Mouse (Mus musculus): Measurements from ENCODE around the gene Marveld1. TPM values are rescaled to one million over a fixed set of nuclear protein-coding genes. Genes with fewer than 3 reads are reported as not detected.
A peak's percentile ranks its signal among the peaks of the same experiment; 100 is the strongest.

The Marveld1 gene
- total RNA-seq, 2 experiments from 2014 or later = 8.0 to 10.6 TPM

- H3K27ac ChIP-seq = peak overlapping the region; percentile 96
- intact Hi-C loops (cut with DNase I) = loop anchor here (2.0 kb wide), 2 partner anchors 17 to 37 kb away; partner anchors contain the start of gene Pi4k2a
- H3K4me3 ChIP-seq = peak overlapping the region; percentile 70
- no peak for DNase-seq (ENCODE audit: extremely low spot score in 1 of 2, low spot score in 2 of 2)
- no peak for TF ChIP-seq CTCF (IDR thresholded peaks at IDR 0.05)
Observed at GRCm38 (mm10) chr19:42128052-42128740, 19.0 kb upstream of the Marveld1 start.

DNA sequence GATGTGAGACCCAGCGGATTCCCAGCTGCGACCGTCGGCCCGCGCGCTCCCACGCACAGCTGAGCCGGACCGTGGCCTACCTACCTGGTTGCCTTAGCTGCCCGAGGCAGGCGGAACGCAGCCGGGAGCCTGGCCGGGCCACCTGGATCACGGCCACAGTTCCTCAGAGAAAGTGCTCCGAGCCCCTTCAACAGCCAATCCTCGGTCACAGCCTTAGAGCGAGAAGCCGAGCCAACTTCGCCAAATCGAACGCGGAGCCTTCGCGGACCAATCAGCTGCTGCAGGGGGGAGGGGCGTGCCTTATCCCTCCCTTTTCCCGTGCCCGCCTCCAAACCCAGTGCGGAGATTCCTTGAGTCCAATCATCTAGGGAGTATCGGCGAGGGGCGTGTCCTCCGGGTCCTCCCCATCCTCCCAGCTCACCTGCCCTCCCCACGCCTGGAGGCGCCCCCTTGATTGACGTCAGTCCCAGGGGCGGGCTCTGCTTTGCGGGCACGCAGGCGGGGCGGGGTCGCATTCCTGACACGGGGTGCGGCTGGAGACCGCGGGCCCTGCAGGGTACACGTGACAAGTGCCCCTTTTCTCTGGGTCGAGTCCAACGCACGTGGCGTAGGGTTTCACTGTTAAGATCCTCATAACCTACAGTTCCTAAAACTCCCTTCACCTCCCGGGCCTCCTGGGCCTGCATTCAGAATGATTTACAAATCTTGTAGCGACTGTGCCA is 18.3 kb upstream of the Marveld1 start, which contains the start of gene Avpi1:
Gene Avpi1 (minus strand): TSS at position 273 of the 722 bp plus-strand sequence.
- intact Hi-C loops (cut with DNase I) = loop anchor here (2.0 kb wide), 2 partner anchors 16 to 38 kb away; partner anchors contain the start of gene Pi4k2a
- DNase-seq (ENCODE audit: extremely low spot score in 1 of 2, low spot score in 2 of 2) = peak; percentile 95 to 98
- H3K27ac ChIP-seq = peak within 1 kb of the TSS; percentile 96
- no peak for TF ChIP-seq CTCF (IDR thresholded peaks at IDR 0.05)
- H3K4me3 ChIP-seq = peak within 1 kb of the TSS; percentile 70

DNA sequence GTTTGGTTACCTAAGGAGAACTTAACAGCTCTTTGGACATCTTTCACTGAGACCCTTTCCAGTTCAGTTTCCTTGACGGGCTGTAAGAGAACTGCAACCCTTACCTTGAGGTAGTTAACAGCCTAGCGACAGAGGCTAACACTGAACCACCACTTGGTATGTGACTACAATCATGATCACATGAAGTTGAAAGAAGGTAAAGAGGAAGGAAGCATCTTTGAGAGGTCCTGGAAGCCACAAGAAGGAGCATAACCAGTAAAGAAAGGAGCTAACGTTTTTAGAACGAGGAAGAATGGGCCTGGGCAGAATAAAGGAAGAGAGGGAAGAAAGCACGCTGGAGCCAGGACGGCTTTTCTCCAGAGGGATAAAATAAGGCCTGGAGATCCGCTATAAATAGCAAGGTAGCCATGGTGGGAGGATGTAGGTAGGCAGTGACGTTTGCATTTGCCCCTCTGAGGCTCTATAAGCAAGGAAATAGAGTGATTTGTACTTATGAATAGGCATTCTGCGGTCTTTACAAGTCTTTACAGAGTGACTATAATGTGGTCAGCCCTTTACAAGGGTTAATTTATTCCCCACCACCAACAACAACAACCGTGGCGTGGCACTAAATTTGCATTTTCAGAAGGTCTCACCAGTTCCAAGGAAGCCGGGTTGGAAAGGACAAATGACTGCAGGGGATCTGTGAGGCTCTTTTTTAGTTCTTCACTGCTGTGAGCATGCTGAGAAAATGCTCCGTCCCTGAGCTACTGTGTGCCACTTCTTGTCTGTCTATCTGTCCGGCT is 17.5 kb upstream of the Marveld1 start:
- H3K27ac ChIP-seq = peak overlapping the region; percentile 96
- no peak for DNase-seq (ENCODE audit: extremely low spot score in 1 of 2, low spot score in 2 of 2)
- intact Hi-C loops (cut with DNase I) = loop anchor here (2.0 kb wide), 2 partner anchors 15 to 39 kb away; partner anchors contain the start of gene Pi4k2a
- TF ChIP-seq CTCF (IDR thresholded peaks at IDR 0.05) = no peak
- peak overlapping the region; percentile 70 for H3K4me3 ChIP-seq

DNA sequence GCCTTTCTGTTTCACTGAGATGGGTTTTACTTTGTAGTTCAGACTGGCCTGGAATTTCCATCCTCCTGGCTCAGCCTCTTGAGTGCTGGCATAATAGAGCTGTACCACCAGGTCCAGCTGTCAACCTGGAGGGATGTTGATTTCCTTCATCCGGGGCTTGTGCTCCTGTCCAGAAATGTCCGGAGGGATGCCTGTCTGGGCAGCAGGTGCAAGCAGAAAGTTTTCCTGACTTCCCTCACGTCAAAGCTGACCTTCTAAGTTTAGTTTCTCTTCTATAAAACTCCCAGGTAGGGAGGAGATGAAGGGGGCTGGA is 16.9 kb upstream of the Marveld1 start:
- intact Hi-C loops (cut with DNase I) = no loop called here
- Histone ChIP-seq H3K27ac (peak overlapping the region; percentile 96), H3K4me3 (no peak overlapping the region)
- no peak for DNase-seq (ENCODE audit: extremely low spot score in 1 of 2, low spot score in 2 of 2)
- TF ChIP-seq CTCF (IDR thresholded peaks at IDR 0.05) = no peak

DNA sequence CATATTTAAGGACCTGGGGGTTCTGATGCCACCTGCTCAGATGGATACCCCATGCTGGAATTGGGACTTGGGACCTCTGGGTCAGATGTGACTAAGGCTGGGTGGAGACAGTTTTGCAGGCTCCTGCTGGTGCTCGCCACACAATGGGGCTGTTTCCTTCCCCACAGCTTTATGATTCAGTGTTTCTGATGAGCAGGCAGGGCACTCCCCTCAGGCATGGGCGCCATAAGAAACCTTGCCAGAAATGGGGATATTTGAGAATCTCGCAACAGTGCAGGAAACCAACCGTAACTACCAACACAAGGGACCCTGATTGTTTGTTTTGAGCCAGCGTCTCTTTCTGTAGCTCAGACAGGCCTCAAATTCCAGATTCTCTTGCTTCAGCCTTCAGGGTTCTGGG is 16.1 kb upstream of the Marveld1 start:
- intact Hi-C loops (cut with DNase I) = no loop called here
- no peak for TF ChIP-seq CTCF (IDR thresholded peaks at IDR 0.05)
- Histone ChIP-seq H3K27ac (peak overlapping the region; percentile 96), H3K4me3 (no peak overlapping the region)
- no peak for DNase-seq (ENCODE audit: extremely low spot score in 1 of 2, low spot score in 2 of 2)

DNA sequence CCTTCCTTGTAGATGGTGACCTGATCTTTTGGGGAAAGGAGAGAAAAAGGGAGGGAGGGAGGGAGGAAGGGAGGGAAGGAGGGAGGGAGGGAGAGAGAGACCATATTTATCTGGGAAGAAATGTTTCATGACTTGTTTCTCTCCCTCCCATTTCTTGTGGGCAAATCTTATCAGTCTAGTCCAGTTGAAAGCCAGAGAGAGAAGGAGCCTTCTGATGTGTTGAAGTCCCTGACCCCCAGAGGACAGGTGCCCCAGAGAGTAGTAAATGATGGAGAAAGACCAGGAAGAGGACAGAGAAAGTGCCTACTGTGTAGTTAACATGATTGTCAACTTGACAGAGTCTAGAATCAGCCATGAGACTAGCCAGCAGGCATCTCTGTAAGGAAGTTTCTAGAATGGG is 12.1 kb upstream of the Marveld1 start:
- no peak for TF ChIP-seq CTCF (IDR thresholded peaks at IDR 0.05)
- intact Hi-C loops (cut with DNase I) = no loop called here
- Histone ChIP-seq H3K27ac (no peak overlapping the region), H3K4me3 (no peak overlapping the region)
- DNase-seq (ENCODE audit: extremely low spot score in 1 of 2, low spot score in 2 of 2) = no peak

DNA sequence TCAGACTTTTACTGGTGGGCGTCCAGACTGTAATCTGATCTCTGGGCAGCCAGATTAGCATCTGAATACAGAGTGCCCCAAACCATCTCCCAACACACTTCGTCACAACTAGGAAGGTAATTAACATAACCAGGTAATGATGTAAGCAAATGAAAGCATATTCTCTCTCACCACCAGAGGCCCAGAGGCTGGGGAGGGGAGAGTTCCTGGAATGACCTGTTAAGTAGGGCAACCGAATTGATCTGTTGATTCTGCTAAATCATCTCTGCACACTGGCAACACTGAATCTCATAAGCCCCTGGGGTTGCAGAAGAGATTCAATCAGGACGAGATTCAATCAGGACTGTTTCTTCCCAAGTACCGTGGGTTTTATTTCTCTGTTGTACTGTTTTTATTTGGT is 11.1 kb upstream of the Marveld1 start:
- H3K27ac ChIP-seq = no peak overlapping the region
- intact Hi-C loops (cut with DNase I) = no loop called here

DNA sequence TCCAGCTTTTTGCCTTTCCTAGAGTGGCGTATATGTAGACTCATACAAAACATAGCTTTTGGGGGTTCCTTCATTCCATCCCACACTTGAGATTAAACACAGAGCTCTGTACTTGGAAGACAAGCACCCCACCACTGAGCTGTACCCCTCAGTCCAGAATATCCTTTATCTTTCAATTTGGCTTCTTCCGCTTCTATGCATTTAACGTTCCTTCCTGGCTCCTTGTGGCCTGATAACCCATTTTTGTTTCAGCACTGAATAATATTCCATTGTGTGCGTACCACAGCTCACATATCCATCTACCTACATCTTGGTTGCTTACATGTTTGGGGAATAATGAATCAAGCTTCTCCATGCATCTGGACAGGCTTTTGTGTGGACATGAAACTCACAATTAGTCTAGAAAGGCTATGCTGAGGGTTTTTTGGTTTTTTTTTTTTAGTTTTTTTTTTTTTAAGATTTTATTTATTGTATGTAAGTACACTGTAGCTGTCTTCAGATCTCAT is 10.0 kb upstream of the Marveld1 start:
- DNase-seq (ENCODE audit: extremely low spot score in 1 of 2, low spot score in 2 of 2) = no peak
- intact Hi-C loops (cut with DNase I) = no loop called here
- TF ChIP-seq CTCF (IDR thresholded peaks at IDR 0.05) = no peak

More for the DNA sequence above, 11.1 kb upstream of the Marveld1 start:
- DNase-seq (ENCODE audit: extremely low spot score in 1 of 2, low spot score in 2 of 2) = no peak
- H3K4me3 ChIP-seq = no peak overlapping the region
- no peak for TF ChIP-seq CTCF (IDR thresholded peaks at IDR 0.05)

GRCm38 (mm10) chr19:42138517-42139285 is 8.5 kb upstream of the Marveld1 start:
- no peak for DNase-seq (ENCODE audit: extremely low spot score in 1 of 2, low spot score in 2 of 2)
- intact Hi-C loops (cut with DNase I) = no loop called here
- no peak overlapping the region for H3K27ac ChIP-seq
- no peak overlapping the region for H3K4me3 ChIP-seq
- TF ChIP-seq CTCF (IDR thresholded peaks at IDR 0.05) = no peak

More for the DNA sequence above, 10.0 kb upstream of the Marveld1 start:
- no peak overlapping the region for H3K27ac ChIP-seq
- H3K4me3 ChIP-seq = no peak overlapping the region

DNA sequence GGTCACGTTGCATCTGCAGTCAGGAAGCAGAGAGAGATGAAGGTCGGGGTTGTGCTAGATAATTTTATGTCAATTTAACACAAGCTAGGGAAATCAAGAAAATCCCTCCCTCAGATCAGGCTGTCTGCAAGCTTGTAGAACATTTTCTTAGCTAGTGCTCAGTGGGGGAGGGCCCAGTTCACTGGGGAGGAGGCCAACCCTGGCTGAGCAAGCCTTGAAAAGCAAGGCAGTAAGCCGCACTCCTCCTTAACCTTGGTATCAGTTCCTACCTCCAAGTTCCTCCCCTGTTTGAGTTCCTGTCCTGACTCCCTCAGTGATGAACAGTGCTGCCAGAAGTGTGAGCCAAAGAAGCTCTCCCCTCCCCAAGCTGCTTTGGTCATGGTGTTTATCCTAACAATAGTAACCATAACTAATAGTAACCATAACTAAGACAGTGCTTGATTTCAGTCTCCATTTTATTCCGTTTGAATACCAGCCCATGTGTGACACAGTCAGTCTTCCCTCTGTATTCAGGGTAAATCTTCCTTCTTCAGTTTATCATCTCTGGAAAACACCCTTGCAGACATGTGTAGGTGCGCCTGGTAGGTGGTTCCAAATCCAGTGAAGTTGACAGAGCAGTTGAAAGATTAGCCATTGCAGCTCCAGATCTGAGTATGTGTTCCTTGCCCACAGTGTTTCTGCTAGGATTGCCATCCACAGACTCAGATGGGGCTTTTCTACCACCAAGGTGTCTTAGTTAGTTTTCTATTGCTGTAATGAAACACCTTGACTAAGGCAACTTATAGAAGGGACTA is 7.3 kb upstream of the Marveld1 start:
- no peak for DNase-seq (ENCODE audit: extremely low spot score in 1 of 2, low spot score in 2 of 2)
- intact Hi-C loops (cut with DNase I) = no loop called here
- no peak overlapping the region for H3K4me3 ChIP-seq
- H3K27ac ChIP-seq = peak overlapping the region; percentile 40; the same call in 1 of the 2 replicates
- TF ChIP-seq CTCF (IDR thresholded peaks at IDR 0.05) = no peak

All from left cerebral cortex, adult 2 months (tissue).